Mouse (Mus musculus): ENCODE measurements around the gene B130006D01Rik.

- no peak for TF ChIP-seq CTCF (IDR thresholded peaks at IDR 0.05; ENCODE audit: low read depth, low read length)
- TF ChIP-seq POLR2A (IDR thresholded peaks at IDR 0.05; ENCODE audit: extremely low read depth, insufficient read depth, low read length): no peak
These were observed 2.8 kb downstream of the B130006D01Rik start for GRCm38 (mm10) chr11:95726156-95726555.
